Mouse (Mus musculus) E14TG2a.4 (cell line): Measurements from ENCODE around the gene Bag1.

ENCODE experiments used
- CTCF ChIP-seq: conservative IDR thresholded peaks from 2 replicates; pipeline ENCODE4 v1.5.1; 2014; ENCODE audit warnings: low read length
- NANOG ChIP-seq: IDR thresholded peaks from 2 replicates; pipeline ENCODE4 v1.6.1; 2014; ENCODE audit warnings: borderline replicate concordance, low read length, mixed read lengths
- POU5F1 ChIP-seq: IDR thresholded peaks from 2 replicates; pipeline ENCODE4 v1.6.1; 2014; ENCODE audit warnings: low read length, borderline replicate concordance

GRCm38 (mm10) chr4:40891206-40891605 lies 56.9 kb downstream of the Bag1 start:
- TF ChIP-seq CTCF: no peak
- no peak for TF ChIP-seq NANOG
- TF ChIP-seq POU5F1: no peak
